Mouse (Mus musculus) frontal cortex, postnatal 10 days (tissue): ENCODE data around the gene Uvrag.

Source experiments
- DNase-seq, 2 experiments: peaks; one replicate each; pipeline ENCODE4 v3.0.0; 2022; ENCODE audit warnings: low spot score in 2 of 2, mixed read lengths in 1 of 2

Gene Uvrag

DNA sequence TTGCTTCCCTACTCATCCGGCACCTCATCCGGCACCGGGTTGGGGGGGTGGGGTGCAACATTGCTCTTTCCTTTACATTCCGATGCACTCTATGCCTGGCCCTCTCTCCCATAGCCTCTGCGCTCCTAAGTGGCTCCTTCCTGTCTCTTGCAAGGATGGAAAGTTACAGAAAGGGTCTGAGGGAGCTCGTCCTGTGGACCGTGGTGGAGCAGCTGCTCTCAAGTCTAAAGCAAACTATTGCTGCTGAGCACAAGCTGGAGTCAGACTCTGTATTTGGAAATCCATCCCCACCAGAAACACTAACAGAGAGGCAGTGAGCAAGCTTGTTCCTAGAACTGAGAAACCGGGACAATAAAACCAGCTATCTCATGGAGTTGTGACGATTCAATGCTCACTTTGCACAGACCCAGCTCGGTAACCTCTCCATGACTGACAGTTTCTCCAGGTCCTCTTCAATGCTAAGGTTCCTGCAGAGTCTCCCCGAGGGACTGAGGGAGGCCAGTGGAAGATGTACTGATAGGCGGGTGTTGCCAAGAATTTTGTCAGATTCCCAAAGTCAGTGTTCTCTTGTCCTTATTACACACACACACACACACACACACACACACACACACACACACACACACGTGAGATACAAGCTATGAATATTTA, 975 bp downstream of the Uvrag start:
- no peak for DNase-seq

DNA sequence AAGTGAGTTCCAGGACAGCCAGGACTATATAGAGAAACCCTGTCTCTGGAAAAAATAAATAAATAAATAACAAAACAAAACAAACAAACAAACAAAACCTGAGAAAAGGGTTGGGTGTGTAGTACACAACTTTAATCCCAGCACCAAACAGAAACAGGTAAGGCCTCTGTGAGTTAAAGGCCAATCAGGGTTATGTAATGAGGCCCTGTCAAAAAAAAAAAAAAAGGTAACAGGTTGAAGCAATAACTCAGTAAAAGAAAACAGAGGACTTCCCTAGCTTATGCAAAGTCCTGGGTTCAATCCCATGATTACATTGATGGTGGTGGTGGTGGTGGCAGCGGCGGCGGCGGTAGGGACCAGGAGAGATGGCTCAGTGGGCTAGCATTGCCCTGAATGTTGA, 3.4 kb downstream of the Uvrag start:
- no peak for DNase-seq

DNA sequence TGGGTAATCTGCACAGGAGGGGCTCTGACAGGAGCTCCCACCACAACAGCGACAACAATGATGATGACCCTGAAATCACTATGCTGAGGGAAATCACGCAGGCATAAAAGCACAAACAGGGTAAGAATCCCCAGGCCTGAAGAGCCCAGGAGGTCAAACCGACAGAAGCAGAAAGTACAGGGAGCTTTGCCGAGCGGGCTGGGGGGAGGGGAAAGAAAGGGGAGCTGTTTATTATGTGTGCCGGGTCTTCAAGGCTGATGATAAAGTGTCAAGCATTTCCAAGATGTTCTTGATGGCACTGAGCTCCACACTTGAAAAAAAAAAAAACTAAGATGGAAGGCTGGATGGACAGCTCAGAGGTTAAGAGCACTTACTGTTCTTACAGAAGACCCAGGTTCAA, 4.2 kb downstream of the Uvrag start:
- no peak for DNase-seq

DNA sequence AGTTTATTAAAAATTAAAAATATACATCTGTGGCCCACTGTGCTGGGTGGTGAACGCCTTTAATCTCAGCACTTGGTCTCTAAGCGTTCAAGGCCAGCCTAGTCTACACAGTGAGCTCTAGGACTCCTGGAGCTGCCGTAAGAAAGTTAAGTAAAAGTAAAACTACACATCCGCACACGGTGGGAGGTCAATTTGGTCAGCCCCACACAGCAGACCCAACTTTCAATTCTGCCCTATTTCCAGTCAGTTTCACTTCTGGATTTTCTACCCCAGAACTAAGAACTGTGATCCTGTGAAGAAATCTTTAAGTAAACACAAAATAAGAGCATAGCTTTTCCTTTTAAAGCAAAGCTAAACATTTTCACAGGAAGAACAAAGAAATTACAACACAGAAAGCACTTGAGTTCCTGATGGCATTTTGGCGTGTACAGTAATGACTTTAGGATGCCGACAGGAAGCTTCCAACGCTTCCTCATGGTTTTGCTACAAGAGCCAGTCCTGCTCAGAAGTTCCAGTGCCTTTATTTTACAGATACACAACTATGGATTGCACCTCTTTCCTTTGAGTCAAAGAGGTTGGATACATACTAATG, 7.0 kb downstream of the Uvrag start:
- DNase-seq: no peak

DNA sequence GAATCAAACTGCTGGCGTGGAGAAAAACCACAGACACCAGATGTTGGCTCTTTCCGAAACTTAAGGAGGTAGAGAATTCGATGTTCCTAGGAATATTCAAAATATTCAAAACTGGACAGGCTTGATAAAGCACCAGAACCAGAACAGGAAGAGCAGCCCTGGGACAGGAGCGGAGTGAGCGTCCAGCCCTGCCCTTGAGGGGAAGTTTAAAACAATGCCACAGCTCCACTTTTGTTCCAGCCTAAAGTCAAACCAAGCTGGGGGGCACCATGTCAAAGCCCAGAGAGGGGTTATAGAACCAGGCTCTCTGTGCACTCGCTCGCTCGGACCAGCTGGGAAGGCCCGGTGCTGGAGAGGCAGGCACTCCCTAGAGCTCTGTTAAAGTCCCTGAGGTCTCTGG, 8.3 kb downstream of the Uvrag start:
- no peak for DNase-seq

DNA sequence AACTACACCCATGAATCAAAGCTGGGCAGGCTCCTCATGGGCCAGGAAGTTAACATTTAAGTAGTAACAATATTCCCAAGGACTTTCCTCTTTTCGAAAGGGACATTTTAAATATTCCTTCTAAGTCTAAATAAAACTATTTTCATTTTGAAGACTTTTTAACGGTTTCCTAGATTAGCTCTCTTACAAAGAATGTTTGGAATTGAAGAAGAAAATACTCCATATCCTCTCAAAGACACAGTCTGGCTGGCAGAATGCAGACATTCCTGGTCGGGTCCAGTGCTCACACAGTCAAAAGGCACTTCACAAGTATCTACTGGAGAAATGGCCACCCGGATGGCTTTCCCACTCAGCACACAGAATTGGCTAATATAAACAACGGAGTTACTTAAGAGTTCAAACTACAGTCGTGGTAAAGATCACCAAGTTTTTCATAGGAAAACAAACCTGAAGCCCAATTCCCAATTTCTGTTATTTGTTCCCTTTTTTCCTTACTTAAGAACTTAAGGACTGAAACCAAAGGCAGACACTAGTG, 9.1 kb downstream of the Uvrag start:
- no peak for DNase-seq

DNA sequence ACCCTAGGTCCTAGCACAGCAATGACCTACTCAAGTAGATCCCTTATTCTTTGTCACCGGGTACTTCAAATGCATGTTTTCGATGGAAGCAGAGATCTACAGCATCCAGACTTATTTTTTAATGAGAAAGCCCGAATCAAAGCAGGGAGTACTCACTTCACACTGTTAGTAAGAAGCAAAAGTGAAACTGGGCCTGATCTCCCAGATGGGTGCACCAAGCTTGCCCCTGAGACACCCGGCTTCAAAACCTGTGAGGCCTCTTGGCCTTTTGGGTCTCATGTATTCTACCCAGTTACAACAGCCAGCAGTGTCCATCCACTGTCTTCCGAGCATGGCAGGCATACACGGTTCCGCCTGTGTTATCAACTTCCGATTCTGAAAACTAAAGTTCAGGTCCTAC, 12.0 kb downstream of the Uvrag start:
- no peak for DNase-seq

DNA sequence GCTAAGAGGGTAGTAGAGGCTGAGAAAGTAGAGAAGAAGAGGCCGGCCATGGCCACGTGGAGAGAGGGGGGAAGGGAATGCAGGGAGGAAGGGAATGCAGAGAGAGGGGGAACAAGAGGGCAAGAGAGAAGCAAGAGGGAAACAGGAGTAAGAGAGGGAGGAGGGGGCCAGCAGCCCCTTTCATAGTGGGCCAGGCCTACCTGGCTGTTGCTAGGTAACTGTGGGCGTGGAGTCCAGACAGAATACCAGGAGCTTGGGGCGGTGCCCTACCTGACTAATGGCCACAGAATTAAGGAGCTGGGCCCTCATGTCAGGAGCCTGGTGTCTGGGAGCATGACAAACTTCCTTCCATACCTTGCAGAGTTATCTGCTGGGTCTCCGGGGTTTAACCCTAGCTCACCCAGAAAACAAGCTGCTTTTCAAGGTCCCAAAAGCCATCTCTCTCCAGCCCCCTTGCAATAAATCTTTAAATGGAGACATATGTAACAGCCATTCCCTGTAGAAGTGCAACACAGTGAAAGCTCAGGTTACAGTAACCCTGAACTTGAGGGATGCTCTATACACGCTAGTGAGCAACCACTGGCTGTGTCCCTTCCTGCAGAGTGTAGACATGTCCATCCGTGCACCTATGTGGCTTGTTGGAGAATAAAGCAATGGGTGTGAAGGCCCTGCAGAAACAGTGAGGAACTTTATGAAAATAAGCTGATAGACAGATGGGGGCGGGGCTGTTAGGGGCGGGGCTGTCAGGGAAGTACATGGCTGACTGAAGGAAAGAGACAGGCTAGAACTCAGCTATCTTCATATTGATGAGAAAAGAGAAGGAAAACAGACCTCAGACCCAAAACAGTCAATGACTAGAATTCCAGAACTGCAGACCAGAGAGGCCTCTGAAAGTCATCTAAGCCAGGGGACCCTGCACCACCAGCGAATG, 12.7 kb downstream of the Uvrag start:
- DNase-seq: no peak

- no peak for DNase-seq
Observed at GRCm38 (mm10) chr7:99126057-99126456, 14.9 kb downstream of the Uvrag start.

DNA sequence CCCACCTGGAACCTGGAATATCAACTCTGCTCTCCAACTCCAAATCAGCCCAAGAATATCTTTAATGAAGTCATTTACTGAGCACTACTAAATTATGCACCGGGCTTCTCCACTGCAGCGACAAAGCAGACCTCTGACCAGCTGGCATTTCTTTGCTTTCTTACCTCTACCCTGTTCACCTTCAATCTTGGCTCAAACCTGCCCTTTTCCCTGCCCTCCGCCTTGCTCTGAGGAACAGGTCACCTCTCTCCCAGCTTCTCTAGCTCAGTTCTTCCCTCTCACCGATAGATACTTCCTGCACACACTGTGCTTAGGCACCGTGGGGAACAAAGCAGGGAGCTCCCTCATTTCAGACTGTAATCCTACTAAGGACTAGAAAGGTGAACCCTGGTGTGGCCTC, 18.3 kb downstream of the Uvrag start:
- DNase-seq: no peak

DNA sequence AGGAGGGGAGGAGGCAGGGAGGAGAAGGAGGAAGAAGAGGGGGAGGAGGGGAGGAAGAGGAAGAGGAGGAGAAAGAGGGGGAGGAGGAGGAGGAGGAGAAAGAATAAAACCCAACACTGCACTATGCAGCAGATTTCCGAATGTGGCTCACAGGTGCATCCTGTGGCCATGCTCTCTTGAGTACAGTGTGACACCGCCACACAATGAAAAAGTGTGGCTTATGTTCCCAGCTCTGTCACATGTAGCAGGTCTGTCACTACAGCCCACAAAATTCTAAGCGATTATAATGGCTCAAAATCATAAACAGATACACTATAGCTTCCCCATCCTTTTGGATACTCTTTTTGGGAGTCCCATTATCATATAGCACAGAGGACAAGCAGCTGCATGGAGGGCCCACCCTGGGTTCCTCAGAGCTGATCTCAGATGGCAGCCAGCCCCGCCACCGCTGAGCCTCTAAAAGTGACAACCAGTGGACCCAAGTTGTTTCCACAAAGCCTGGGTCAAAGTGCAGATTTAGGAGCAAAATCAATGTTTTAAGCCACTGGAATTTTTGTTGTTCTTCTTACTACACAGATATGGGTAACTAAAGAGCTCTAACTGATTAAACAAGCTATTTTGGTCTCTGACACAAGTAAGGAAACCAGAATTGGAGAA, 19.9 kb downstream of the Uvrag start:
- DNase-seq: no peak

DNA sequence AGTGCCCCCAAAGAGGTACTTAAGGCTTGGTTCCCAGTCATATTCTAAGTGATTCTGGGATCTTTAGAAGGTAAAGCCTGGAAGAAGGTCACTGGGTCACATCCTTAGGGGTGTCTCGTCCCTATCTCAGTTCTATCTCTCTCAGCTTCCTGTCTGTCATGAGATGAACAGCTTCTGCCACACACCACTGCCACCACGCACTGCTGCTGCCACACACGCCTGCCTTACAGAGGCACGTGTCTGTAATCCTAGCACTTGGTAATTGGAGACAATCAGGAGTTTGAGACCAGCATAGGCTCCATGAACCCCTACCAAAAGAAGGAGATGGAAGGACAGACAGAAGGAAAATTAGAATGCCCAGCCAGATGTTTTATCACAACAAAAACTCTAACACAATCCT, 20.9 kb downstream of the Uvrag start:
- DNase-seq: no peak

DNA sequence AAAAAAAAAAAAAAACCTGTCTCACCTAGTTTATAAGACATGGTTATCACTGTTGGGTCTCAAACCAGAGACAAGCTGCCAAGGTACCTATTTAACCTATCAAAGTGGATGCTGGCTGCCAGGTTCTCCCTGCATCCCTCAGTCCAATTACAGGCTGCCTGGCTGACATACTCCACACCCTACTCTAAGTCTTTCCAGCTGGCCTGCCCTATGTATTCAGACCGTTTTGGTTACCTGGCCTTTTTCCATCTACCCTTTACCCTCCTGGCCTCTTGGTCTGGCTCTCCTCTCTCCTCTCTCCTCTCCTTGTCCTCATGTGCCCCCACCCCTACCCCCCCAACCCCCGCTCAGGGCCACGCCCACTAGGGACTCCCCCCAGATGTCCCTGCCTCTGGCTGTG, 24.2 kb downstream of the Uvrag start:
- DNase-seq: no peak

DNA sequence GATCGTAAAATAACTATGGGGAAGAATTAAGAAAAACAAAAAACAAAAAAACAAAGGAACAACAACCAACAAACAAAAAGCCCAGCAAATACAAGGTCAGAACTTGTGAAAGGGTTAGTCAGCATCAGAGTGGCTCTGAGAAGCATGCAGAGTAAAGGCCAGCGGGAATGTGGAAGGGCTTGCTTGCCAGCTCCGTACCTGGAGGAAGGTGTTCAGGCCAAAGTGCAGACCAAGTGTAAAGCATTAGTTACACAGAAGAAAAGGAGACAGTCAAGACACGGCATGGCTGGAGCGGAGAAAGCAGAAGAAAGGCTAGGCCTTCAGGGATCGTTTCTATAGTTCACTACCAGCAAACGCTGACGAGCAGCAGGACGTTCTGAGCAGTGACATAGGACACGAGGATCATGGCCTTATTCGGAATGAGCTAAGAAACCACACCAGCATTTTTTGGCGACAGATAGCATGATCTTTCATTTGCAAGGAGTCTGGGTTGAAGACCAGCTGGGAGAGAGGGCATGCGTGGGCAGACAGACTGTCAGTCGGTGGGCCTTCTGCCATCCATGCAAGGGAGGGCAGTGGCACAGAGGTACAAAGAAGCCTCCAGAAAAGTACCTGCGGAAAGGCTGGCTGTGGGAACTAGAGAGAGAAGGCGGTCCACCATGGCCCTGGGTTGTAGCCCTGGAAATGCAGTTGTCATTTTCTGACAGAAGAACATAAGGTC, 26.8 kb downstream of the Uvrag start:
- no peak for DNase-seq

GRCm38 (mm10) chr7:99107566-99107965, 33.4 kb downstream of the Uvrag start:
- DNase-seq: no peak

DNA sequence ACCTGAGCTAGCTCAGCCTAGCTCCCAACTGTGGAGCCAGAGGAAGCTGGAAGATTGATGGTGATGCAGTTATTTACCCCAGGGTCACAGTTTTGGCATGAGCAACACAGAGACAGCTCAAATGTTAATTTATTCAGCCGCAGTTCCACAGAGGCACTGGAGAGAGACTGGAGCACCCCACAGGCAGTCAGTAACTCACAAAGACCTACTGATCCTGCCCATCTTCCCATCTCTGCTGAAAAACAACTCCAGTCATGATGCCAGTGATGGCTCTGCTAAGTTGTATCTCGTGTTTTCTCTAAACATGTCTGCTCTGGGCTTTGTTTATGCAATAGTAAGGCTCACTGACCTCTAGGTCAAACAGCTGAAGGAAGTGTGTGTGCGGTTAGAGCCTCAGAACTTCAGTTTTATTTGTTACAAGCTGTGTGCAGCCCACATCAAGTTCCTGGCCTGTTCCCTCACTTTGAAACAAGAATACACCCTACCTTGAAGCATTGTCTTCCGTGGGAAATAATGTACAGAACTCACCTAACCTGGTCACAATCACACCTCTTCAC, 34.1 kb downstream of the Uvrag start:
- no peak for DNase-seq

DNA sequence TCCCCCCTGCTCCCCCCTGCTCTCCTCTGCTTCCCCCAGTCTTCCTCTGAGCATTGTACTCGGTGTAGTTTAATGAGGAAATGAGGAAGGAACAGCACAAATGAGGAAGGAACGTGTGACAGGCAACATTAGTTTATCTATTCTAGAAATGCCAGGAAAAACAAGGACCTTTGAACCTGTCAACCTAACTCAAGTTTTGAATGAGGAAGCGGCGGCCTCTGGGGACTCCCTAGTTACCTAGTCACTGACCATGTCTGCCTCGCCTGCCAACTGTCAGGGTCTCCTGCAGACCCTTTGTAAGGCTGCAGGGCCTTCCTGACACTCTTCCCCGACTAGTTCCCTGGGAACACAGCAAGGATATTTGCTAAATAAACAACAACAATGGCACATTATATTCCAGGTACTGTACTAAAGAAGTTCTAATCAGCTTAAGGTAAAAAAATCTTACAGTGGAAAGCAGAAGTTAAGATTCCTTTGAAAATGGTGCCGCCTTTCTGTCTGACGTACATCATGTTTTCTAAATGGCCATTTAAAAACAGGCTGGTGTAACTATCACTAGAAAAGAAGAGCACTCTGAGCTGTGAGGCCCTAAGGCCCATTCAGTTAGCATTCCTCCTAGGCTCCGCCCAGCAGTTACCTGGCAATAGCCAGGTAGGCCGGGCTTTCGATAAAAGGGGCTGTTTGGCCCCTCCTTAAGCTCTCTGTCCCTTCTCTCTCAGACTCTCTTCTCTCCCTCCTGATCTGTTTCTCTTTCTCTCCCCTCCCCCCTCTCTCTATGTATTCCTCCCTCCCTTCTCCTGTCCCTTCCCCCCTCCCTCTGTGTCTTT, 39.0 kb downstream of the Uvrag start:
- no peak for DNase-seq

GRCm38 (mm10) chr7:99101076-99101475, 39.9 kb downstream of the Uvrag start:
- no peak for DNase-seq

GRCm38 (mm10) chr7:99100573-99100972, 40.4 kb downstream of the Uvrag start:
- DNase-seq: no peak

GRCm38 (mm10) chr7:99100087-99100486, 40.9 kb downstream of the Uvrag start:
- no peak for DNase-seq
